Mouse (Mus musculus): ENCODE data around the gene Doc2g.
"Not testable (repeated sequence)": the region's sequence is repeated elsewhere in the genome, so short reads cannot be mapped to it uniquely, and the experiment has no call there.

The Doc2g gene

GRCm38 (mm10) chr19:4003112-4003511 lies at the start of gene Doc2g:
Doc2g (plus strand) TSS chr19:4003313.
- DNase-seq: no peak

DNA sequence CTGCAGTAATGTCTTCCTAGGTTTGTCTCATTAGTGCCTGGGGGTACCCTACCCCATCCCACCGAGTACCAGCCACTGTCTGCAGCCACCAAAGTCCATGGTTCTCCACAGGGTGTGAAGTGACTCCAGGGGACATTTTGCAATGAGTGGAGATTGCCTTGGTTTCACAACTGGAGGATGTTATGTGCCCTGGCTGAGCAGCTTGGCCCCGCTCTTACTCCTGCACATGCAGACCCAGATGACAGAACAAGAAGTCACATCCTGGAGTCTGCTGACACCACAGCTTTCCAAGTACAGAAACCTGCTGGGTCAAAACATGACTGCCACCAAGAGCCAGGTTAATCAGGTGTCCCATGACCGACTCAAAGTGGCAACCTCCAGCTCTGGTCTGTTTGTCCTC lies 48.1 kb upstream of the Doc2g start:
- DNase-seq: no peak

DNA sequence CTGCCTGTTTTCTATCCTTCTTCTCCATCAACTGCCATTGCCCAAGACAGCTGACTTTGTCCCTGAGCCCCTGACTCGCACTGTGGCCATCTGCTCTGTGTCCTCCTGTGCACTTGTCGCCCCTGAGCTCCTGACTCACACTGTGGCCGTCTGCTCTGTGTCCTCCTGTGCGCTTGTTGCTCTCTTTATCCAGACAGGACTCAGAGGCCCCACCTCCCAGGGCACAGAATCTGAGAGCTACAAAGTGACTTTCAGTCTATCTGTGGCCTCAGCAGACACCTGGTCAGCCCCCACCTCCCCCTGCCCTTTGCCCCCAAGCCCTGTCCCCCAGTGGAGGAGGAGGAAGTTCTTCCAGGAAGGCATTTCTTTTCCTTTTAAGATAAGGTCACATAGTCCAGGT lies 47.3 kb upstream of the Doc2g start:
- DNase-seq: no peak

DNA sequence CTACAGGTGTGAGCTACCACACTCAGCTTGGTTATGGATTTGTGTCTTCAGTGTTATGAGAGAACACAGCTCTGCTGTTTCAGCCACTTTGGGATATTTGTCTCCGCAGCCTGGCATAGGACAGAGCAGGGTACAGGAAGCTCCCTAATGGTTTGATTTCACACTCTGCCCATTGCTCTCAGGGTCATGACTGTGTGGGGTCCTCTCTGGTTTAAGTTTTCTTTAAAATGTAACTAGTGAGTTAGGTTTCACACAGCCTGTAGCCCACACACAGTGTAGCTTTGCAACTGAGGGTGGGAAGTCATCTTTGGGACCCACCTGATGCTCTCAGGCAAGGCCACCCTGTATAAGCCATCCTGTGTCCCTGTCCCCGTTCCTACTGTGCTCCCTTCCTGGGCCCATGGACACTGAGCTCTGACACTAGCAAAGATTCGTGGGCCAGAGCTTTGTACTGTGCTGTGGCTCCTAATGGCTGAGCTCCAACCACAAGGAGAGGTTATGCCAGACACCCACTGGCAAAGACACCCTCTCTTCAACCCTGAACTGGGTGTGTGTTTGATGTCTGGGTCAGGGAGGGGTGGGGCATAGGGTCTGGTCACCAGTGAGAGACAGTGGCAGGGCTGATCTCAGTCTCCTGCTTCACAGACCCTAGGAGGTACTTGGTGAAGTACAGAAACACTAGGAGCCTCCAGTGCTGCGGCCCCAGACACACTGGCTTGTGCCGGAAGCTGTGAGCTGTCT lies 45.6 kb upstream of the Doc2g start:
- not testable (repeated sequence) for DNase-seq

- DNase-seq: no peak
Measured at GRCm38 (mm10) chr19:3958470-3958869, 44.6 kb upstream of the Doc2g start, which contains the start of gene Aldh3b3. Aldh3b3 (plus strand) TSS chr19:3958645.

DNA sequence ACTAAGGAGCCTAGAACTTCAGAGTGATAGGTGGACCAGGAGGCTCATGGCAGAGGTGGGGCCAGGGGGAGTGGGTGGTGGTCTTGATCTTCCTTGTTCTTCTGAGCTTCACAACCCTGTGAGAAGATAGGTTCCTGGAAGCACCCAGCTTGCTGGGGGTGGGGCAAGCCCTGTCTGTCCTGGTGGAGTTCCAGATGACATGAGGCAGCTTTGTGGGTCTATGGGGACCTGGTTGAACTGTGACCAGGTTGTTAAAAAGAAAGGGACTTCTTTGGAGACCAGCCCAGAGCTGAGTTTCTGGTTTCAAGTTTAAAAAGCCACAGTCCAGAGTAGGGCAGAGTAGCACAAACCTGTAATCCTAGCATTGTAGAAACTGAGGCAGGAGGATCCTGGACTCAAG lies 44.1 kb upstream of the Doc2g start:
- no peak for DNase-seq

- no peak for DNase-seq
Measured at GRCm38 (mm10) chr19:3960211-3960610, 42.9 kb upstream of the Doc2g start.

GRCm38 (mm10) chr19:3961805-3962204 lies 41.3 kb upstream of the Doc2g start:
- DNase-seq: not testable (repeated sequence)

- no peak for DNase-seq
Measured at GRCm38 (mm10) chr19:3962469-3962868, 40.6 kb upstream of the Doc2g start.

GRCm38 (mm10) chr19:3964030-3964429 lies 39.1 kb upstream of the Doc2g start:
- no peak for DNase-seq

GRCm38 (mm10) chr19:3966330-3967075 lies 36.6 kb upstream of the Doc2g start:
- DNase-seq: no peak

DNA sequence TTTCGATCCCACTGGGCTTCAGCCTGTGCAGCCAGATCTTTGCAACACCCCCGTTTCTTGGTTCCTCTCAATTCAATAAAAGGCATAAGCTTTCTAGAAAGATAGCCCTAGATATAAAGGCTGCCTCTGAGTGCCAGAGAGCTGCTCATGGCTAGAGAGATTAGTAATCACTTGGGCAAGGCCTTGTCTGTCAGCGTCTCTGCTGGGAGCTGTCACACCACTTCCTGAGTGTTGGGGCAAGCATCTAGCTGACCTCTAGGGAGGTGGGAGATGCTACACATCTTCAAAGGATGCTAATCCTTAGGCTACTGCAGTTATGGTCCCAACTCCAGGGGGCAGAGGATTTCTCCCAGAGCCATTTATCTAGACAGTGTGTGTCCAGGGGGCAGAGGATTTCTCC lies 35.9 kb upstream of the Doc2g start:
- DNase-seq: no peak

GRCm38 (mm10) chr19:3972229-3972628 lies 30.9 kb upstream of the Doc2g start, which contains the start of gene Aldh3b2:
Aldh3b2 (plus strand) TSS chr19:3972328.
- no peak for DNase-seq

DNA sequence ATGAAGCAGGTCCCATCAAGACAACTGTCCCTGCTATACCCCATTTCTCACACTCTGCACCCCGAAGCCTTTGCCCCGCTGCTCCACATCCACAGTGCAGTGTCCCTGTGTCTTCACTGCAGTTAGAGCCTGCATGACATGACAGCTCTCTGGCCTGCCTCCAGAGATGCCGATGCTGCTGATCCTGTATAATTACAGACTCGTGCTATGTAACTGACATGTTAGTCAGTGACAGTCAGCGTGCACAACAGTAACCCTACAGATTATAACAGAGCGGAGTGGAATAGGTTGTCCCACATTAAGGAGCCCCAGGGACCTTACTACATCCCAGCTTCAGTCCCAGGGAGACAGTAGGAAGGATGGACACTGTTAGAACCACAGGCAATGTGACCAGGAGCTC lies 28.5 kb upstream of the Doc2g start:
- not testable (repeated sequence) for DNase-seq

DNA sequence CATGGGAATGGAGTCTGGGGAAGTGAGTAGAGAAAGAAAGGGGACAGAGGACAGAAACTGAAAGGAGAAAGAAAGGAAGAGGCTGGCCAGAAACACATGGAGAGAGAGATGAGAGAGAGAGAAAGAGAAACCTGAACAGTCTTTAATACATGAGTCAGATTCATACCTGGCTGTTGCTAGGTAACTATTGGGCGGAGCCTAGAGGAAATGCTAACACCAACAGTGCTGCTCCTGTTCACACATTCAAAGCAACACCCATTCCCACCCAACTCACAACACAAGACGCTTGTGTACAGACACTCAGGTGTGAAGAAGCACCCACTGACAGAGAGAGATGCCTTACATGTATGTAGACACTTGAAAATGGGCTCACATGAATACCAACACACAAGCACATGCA lies 27.2 kb upstream of the Doc2g start:
- DNase-seq: no peak

GRCm38 (mm10) chr19:3980309-3980708 lies 22.8 kb upstream of the Doc2g start:
- peak; percentile 77 for DNase-seq

GRCm38 (mm10) chr19:3980917-3981316 lies 22.2 kb upstream of the Doc2g start:
- no peak for DNase-seq

DNA sequence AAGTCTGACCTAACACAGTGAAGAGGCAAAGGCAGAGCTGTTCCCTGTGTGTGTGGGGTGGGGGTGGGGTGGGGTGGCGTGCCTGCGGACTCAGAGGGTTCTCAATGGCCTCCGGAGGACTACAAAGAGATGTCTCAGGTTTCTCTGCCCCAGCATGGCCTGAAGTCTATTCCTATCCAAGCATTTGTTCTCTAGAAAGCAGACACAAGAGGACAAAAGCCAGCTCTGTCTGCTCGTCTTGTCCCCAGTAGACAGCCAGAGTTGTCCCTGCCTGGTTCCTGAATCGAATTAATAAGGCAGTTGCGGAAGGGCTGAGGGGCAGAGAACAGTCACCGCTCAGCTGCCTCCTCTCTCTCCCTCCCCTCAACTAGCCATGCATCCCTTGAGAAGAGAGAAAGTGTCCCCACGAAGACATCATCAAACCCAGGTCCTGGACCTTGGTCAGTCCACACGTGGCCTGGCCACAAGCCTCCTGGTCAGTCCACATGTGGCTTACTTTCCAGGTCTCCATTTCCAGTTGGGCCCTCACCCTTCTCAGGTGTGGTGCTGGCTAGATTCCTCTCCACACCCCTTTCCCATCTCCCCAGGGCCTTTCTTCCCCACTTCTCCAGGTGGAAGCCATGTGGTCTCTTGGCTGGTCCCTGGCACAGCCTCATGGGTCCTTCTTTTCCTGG lies 19.4 kb upstream of the Doc2g start:
- no peak for DNase-seq

GRCm38 (mm10) chr19:3985261-3985681 lies 17.8 kb upstream of the Doc2g start:
- no peak for DNase-seq

GRCm38 (mm10) chr19:3986334-3986733 lies 16.8 kb upstream of the Doc2g start, which contains the start of gene Acy3:
Acy3 (plus strand) TSS chr19:3986570.
- DNase-seq: peak; percentile 18

DNA sequence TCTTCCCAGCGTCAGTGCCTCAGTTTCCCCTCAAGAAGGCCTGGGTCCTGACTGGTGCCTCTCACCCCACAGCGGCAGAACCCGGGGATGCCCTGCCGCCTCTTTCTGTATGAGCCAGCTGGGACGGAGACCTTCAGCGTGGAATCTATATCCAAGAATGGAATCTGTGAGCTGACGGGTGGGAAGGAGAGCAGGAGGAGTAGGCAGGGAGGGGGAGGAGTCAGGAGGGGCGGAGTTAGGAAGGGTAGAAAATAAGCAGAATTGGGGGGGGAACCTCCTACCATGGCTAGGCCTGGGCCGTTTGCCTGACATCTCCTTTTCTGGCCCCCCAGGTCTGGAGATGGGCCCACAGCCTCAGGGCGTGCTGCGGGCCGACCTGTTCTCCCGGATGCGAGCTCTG lies 15.0 kb upstream of the Doc2g start:
- no peak for DNase-seq

- DNase-seq: no peak
Measured at GRCm38 (mm10) chr19:3988750-3989149, 14.4 kb upstream of the Doc2g start.

DNA sequence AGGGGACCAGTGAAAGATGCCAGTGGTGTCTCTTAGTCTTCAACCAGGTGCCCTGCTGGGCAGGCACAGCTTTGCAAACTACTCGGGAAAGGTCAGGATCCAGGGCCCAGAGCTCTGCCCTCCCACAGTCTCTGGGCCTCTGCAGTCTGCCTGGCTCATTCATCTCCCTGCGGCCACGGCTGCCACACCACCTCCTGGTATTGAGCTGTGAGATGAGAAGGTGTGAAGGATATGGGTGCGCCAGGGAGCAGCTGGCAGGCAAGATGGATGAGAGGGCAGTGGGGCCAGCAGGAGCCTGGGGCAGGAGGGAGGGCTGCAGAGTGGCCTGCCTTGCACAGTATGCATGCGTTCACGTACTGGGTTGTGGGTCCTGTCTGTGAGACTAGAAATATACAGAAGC lies 12.3 kb upstream of the Doc2g start:
- DNase-seq: no peak

DNA sequence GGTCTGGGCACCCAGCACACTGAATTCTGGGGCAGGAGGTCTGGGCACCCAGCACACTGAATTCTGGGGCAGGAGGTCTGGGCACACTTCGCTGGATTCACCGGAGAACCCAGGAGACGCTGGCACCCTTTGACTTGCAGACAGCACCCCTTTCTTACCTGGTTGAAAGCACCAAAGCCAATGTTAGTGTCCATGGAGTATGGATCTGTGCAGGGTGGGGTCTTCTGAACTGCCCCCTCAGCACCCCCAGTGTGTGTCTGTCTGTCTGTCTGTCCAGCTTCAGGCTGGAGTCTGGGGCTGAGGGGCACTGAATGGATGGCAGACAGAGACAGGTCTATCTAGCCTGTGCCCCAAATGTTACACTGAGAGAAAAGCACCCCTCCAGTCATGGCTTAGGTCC lies 11.6 kb upstream of the Doc2g start:
- no peak for DNase-seq

Data from thymus, postnatal 25 days (tissue).